Mouse (Mus musculus) stomach, embryonic 15.5 days (tissue): ENCODE data around the gene Upp1. TPM values are rescaled to one million over a fixed set of nuclear protein-coding genes. Genes with fewer than 3 reads are reported as not detected.

ENCODE experiments used
- ATAC-seq: fragments of 200-750 bp; cut with Nextera tagmentation; 2 replicates; pipeline ENCODE4 v1.8.0; 2017; ENCODE audit warnings: low read depth, moderate number of reproducible peaks, moderate TSS enrichment; ENCODE audit not compliant: insufficient read depth, low FRiP score
- H3K27ac ChIP-seq: fragments of 300-500 bp; sonication (generic); 2 replicates; pipeline ENCODE4 v1.5.1; 2015; ENCODE audit warnings: mild to moderate bottlenecking, inconsistent platforms
- H3K27me3 ChIP-seq: fragments of 300-500 bp; sonication (generic); replicated peaks from 2 replicates; pipeline ENCODE4 v1.6.1; 2015; ENCODE audit warnings: inconsistent platforms
- H3K36me3 ChIP-seq: fragments of 300-500 bp; sonication (generic); 2 replicates; pipeline ENCODE4 v1.6.1; 2015; ENCODE audit warnings: inconsistent platforms
- H3K4me1 ChIP-seq: fragments of 300-500 bp; sonication (generic); 2 replicates; pipeline ENCODE4 v1.6.1; 2015; ENCODE audit warnings: inconsistent platforms
- H3K4me2 ChIP-seq: fragments of 300-500 bp; sonication (generic); 2 replicates; pipeline ENCODE4 v1.6.1; 2015; ENCODE audit warnings: mild to moderate bottlenecking, inconsistent platforms
- H3K4me3 ChIP-seq: fragments of 300-500 bp; sonication (generic); replicated peaks from 2 replicates; pipeline ENCODE4 v1.5.1; 2015; ENCODE audit warnings: inconsistent platforms
- H3K9ac ChIP-seq: fragments of 300-500 bp; sonication (generic); 2 replicates; pipeline ENCODE4 v1.6.1; 2015; ENCODE audit warnings: inconsistent platforms
- H3K9me3 ChIP-seq: fragments of 300-500 bp; sonication (generic); 2 replicates; pipeline ENCODE4 v1.6.1; 2016; ENCODE audit warnings: inconsistent platforms
- WGBS: fragments of 180-500 bp; shearing (Covaris S2); methylation state at CpG from one replicate; pipeline ENCODE4 v1.1.7; 2015; 5-methylcytosine and 5-hydroxymethylcytosine counted together
- polyA plus RNA-seq: library from polyadenylated mRNA; unstranded; fragments of >200 nt; fragmentation: Nextera tagmentation; extraction: Ambion mirVana; gene quantifications from 2 replicates; pipeline ENCODE4 v1.2.1, GENCODE M21; 2015

Upp1 gene
- polyA plus RNA-seq: 10.0 and 10.5 TPM in 2 replicates

GRCm38 (mm10) chr11:9118050-9118420, at the start of gene Upp1:
Gene Upp1 (plus strand): TSS chr11:9118103.
- peak within 1 kb of the TSS; percentile 45 for H3K4me3 ChIP-seq
- no peak for ATAC-seq
- no peaks in the 10 kb centered on the region for H3K9me3 ChIP-seq
- peak within 1 kb of the TSS; percentile 83 for H3K4me2 ChIP-seq
- 1% methylated on average over 7 of the region's 7 CpGs for WGBS
- peak within 1 kb of the TSS; percentile 5; the same call in 1 of the 2 replicates for H3K9ac ChIP-seq
- peaks cover 29% of the 10 kb centered on the region; the same call in 1 of the 2 replicates for H3K27me3 ChIP-seq
- H3K27ac ChIP-seq: no peak within 1 kb of the TSS
- peaks cover 19% of the 10 kb centered on the region; the same call in 1 of the 2 replicates for H3K4me1 ChIP-seq
- H3K36me3 ChIP-seq: no peaks in the 10 kb centered on the region

DNA sequence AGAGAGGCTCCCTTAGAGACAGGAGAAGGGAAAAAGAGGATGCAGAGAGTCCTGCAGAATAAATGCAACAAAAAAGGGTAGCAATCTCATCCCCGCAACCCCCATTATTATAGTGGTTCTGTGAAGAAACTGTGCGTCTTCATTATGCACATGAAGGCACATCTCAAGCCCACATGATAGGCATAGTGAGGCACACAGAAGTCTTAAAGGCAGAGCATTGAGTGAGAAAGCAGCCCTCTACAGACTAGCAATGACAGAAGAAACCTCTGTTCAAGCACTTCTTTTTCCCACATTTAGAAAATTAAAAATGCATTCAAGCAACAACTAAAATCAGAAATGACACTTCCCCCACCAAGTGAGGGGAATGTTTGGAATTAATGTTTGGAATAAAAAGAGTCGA, 41.5 kb upstream of the Upp1 start:
- Histone ChIP-seq H3K4me2 (no peak overlapping the region), H3K27me3 (no peaks in the 10 kb centered on the region), H3K9me3 (no peaks in the 10 kb centered on the region), H3K27ac (no peak overlapping the region), H3K36me3 (no peaks in the 10 kb centered on the region), H3K4me1 (no peaks in the 10 kb centered on the region), H3K9ac (no peak overlapping the region), H3K4me3 (no peak overlapping the region)
- ATAC-seq: no peak
- 90% methylated on average over 3 of the region's 3 CpGs for WGBS

DNA sequence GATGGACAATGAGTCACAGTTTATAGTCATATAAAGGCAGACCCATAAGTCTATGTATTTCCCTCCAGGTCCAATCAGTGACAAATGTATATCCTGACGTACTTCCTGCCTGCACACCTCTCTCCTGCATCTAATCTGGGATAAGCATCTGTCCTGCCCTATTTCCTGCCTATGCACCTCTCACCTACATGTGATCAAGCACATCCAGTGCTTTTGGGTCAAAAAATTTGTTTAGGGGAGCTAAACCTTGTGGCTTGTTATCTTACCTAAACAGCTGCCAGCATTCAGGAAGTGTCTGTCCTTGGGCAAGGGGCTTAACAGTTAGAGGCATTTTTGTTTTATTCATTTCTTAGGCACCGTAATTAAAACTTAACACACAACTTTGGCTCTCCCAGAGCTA, 4.7 kb upstream of the Upp1 start:
- Histone ChIP-seq H3K4me2 (no peak overlapping the region), H3K27ac (no peak overlapping the region), H3K9ac (no peak overlapping the region), H3K9me3 (no peaks in the 10 kb centered on the region), H3K4me3 (no peak overlapping the region), H3K36me3 (no peaks in the 10 kb centered on the region), H3K27me3 (peaks cover 12% of the 10 kb centered on the region; the same call in 1 of the 2 replicates), H3K4me1 (peaks cover 8% of the 10 kb centered on the region; the same call in 1 of the 2 replicates)
- ATAC-seq: no peak
- 68% methylated on average over 2 of the region's 2 CpGs for WGBS

DNA sequence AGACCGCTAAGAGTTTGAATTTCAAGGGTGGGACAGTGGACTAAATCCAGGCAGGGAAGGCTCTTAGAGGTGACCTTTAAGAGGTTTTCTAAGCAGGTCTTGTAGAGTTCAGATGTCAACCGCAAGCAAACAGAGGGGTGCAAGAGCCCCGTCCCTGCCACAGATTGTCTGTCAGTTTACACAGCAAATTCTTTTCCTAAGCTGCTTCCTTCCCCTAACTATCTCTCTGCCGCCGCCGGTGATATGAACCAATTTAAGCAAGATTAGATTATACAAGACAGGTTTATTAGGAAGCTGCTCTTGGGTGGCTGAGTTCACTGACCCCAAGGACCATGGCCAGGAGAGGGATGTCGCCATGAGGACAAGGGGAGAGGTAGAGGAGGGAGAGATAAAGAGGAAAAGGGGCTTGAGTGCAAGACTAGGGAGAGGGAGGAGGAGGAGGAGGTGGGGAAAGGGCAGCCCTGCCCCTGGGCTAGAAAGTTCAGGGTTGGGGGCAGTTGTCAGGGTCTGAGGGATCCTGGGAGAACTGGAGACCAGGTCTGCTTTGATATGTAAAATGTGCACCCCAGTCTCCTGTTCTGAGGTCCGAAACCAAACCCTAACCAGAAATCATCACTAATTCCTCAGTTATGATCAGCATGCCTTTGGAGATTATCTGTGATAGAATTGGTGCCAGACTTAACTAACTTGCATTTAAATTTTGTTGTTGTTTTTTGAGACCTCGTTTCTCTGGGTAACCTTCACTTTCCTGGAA, 2.4 kb upstream of the Upp1 start:
- WGBS: 11% methylated on average over 9 of the region's 9 CpGs
- peaks cover 19% of the 10 kb centered on the region; the same call in 1 of the 2 replicates for H3K4me1 ChIP-seq
- no peak overlapping the region for H3K27ac ChIP-seq
- H3K9ac ChIP-seq: no peak overlapping the region
- H3K4me3 ChIP-seq: no peak overlapping the region
- H3K9me3 ChIP-seq: no peaks in the 10 kb centered on the region
- no peak overlapping the region for H3K4me2 ChIP-seq
- H3K36me3 ChIP-seq: no peaks in the 10 kb centered on the region
- H3K27me3 ChIP-seq: peaks cover 24% of the 10 kb centered on the region; the same call in 1 of the 2 replicates
- ATAC-seq: no peak

- 5% methylated on average over 10 of the region's 10 CpGs for WGBS
- Histone ChIP-seq H3K4me3 (peak overlapping the region; percentile 25; the same call in 1 of the 2 replicates), H3K27me3 (peaks cover 29% of the 10 kb centered on the region; the same call in 1 of the 2 replicates), H3K27ac (no peak overlapping the region), H3K36me3 (no peaks in the 10 kb centered on the region), H3K9ac (no peak overlapping the region), H3K9me3 (no peaks in the 10 kb centered on the region), H3K4me2 (peak overlapping the region; percentile 47), H3K4me1 (peaks cover 19% of the 10 kb centered on the region; the same call in 1 of the 2 replicates)
- no peak for ATAC-seq
Measured at GRCm38 (mm10) chr11:9116121-9116520, 1.8 kb upstream of the Upp1 start.

GRCm38 (mm10) chr11:9116916-9117315, 987 bp upstream of the Upp1 start:
- peaks cover 29% of the 10 kb centered on the region; the same call in 1 of the 2 replicates for H3K27me3 ChIP-seq
- WGBS: 8% methylated on average over 3 of the region's 3 CpGs
- ATAC-seq: no peak

DNA sequence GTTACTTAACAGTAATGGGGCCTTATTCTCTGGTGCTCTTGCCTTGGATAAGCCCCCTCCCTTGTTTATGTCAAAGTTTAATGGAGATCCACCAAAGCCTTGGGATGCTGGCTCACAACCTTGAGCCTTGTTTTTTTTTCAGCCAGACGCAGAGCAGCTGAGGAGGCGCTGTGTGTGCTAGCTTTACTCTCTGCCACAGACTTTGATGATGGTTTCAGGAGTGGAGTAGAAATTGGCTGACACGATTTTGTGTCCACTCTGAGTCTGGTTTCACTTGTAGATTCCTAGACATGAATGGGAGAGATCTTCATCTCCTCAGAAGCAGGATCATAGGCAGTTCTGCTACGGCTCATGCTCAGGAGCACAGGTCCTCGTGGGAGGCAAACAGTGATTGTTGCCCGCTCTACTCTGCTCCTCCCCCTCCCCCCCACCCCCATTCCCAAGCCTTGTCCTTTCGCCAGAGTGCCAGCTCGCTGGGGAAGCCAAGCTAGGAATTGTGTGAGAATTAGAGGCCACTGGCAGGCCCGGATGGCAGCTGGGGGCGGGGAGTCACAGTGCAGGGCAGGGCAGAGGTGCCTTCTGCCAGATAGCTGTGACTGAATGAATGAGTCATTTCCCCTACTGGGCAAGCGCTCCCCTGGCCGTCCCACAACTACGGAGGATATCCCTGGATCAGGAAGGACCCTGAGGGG, 399 bp upstream of the Upp1 start:
- peak overlapping the region; percentile 83 for H3K4me2 ChIP-seq
- no peak overlapping the region for H3K9ac ChIP-seq
- H3K4me3 ChIP-seq: peak overlapping the region; percentile 45
- peak; percentile 75 for ATAC-seq
- no peak overlapping the region for H3K27ac ChIP-seq
- peaks cover 19% of the 10 kb centered on the region; the same call in 1 of the 2 replicates for H3K4me1 ChIP-seq
- peaks cover 29% of the 10 kb centered on the region; the same call in 1 of the 2 replicates for H3K27me3 ChIP-seq
- 4% methylated on average over 13 of the region's 13 CpGs for WGBS
- no peaks in the 10 kb centered on the region for H3K9me3 ChIP-seq
- no peaks in the 10 kb centered on the region for H3K36me3 ChIP-seq

More at GRCm38 (mm10) chr11:9116916-9117315, 987 bp upstream of the Upp1 start:
- H3K27ac ChIP-seq: no peak overlapping the region
- H3K4me3 ChIP-seq: no peak overlapping the region
- H3K36me3 ChIP-seq: no peaks in the 10 kb centered on the region
- peaks cover 19% of the 10 kb centered on the region; the same call in 1 of the 2 replicates for H3K4me1 ChIP-seq
- no peaks in the 10 kb centered on the region for H3K9me3 ChIP-seq
- peak overlapping the region; percentile 83; the same call in 1 of the 2 replicates for H3K4me2 ChIP-seq
- H3K9ac ChIP-seq: no peak overlapping the region

DNA sequence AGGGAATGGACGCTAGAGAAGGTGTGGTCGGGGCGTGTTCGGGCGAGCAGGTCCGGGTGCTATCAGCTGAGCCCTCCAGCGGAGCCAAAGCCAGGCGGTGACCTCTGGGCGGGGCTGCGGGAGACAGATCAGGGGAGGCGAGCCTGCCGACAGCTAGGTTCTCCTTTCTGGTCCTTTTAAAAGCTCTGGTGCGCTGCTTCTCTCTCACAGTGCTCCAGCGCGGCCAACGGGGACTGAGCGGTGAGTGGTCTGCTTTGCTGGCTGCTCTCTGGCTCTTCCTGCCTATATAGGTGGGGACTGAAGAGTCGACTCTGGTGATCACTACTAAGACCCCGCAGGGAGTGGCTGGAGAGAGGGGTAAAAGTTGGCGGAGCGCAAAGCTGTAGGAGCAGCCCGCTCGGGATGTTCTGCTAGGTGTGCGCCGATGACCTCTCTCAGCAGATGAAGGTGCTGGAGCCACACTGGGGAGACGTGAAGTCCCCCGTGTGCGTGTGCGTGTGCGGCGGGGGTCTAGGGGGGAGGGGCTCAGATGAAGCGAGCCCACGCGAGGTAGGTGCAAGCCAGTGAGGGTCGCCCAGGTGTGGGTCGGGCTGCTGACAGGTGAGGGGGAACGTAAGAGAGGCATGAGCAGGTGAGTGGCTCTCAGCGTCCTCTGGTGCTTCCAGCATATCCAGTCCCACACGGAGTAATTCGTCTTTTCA, 668 bp downstream of the Upp1 start:
- no peaks in the 10 kb centered on the region for H3K9me3 ChIP-seq
- peak overlapping the region; percentile 5; the same call in 1 of the 2 replicates for H3K9ac ChIP-seq
- peaks cover 29% of the 10 kb centered on the region; the same call in 1 of the 2 replicates for H3K27me3 ChIP-seq
- H3K4me2 ChIP-seq: peak overlapping the region; percentile 83
- H3K4me1 ChIP-seq: peaks cover 19% of the 10 kb centered on the region; the same call in 1 of the 2 replicates
- peak overlapping the region; percentile 45 for H3K4me3 ChIP-seq
- peak; percentile 79 for ATAC-seq
- under 1% methylated on average over 40 of the region's 40 CpGs for WGBS
- no peaks in the 10 kb centered on the region for H3K36me3 ChIP-seq
- no peak overlapping the region for H3K27ac ChIP-seq

GRCm38 (mm10) chr11:9119231-9120020, 1.5 kb downstream of the Upp1 start:
- 19% methylated on average over 22 of the region's 22 CpGs for WGBS
- Histone ChIP-seq H3K9me3 (no peaks in the 10 kb centered on the region), H3K9ac (no peak overlapping the region), H3K27ac (no peak overlapping the region), H3K36me3 (no peaks in the 10 kb centered on the region), H3K4me2 (peak overlapping the region; percentile 83), H3K4me1 (peaks cover 19% of the 10 kb centered on the region; the same call in 1 of the 2 replicates), H3K4me3 (peak overlapping the region; percentile 45), H3K27me3 (peaks cover 29% of the 10 kb centered on the region; the same call in 1 of the 2 replicates)
- ATAC-seq: no peak

DNA sequence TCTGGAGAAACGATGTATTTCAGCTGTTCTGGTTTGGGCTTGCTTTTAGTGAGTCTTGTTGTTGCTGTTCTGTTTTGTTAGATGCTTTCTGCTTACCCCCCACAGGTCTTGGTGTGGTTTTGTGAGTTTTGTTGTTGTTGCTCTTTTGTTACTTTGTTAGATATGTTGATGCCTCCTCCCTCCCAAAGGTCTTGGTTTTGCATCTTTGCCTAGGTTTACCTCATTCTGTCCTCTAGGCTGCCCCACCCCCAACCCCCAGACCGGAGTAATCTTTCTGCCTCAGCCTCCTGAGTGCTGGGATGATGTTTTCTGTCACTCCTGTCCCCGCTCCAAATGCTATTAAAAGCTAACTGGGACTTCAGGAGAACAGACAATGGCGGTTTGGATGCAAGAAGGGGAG, 4.4 kb downstream of the Upp1 start:
- Histone ChIP-seq H3K4me3 (no peak overlapping the region), H3K9me3 (no peaks in the 10 kb centered on the region), H3K36me3 (no peaks in the 10 kb centered on the region), H3K9ac (no peak overlapping the region), H3K27ac (no peak overlapping the region), H3K4me1 (peaks cover 19% of the 10 kb centered on the region; the same call in 1 of the 2 replicates), H3K27me3 (peaks cover 17% of the 10 kb centered on the region; the same call in 1 of the 2 replicates), H3K4me2 (no peak overlapping the region)
- no peak for ATAC-seq
- 75% methylated on average over 4 of the region's 4 CpGs for WGBS
